In the genomic region with DNA sequence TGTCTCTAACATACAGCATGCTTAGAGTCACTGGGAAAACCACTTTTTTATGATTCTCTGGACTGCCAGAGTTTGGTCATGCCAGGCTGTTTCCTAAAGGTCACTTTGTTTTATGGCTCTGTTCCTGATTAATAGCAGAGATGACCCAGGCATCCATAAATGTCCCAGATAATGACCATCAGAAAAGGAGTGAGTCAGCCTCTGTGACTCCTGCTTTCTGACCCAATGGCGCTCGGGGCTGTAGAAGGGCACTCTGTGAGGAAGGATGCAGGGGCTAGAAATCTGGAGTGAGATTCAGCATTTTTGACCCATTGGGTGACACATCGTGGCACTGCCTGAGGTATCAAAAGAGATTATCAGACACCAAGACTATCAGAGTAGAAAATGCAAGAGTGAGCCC, we compare ENCODE assay signal across 22 mouse cellular contexts.
"Had no signal": no experiment of that assay in that cellular context is flagged by ENCODE, and none has a peak within 500 bp of the region (broad histone marks: within the 10 kb centered on the region; RNA-seq: fewer than 3 reads in every experiment).

No protein-coding gene starts in this region.

- DNase-seq: kidney, adult 8-10 months; kidney, postnatal 36 days; liver; lung, adult 18-20 months; lung, postnatal 14 days; lung, postnatal 4 days; right cerebral cortex, adult 18-20 months; right cerebral cortex, postnatal 14 days; right cerebral cortex, postnatal 4 days; thymus, adult 2 months; thymus, postnatal 14 days; thymus, postnatal 4 days had no signal

- ATAC-seq: liver, embryonic 12.5 days; midbrain, embryonic 15.5 days had no signal

- H3K4me2 ChIP-seq: limb, embryonic 13.5 days; liver, embryonic 12.5 days; liver, embryonic 15.5 days; midbrain, embryonic 12.5 days; midbrain, embryonic 15.5 days; neural tube, embryonic 12.5 days; neural tube, embryonic 15.5 days had no signal

- H3K27me3 ChIP-seq: limb, embryonic 13.5 days; liver, embryonic 15.5 days; midbrain, embryonic 12.5 days; midbrain, embryonic 15.5 days; neural tube, embryonic 12.5 days; neural tube, embryonic 15.5 days had no signal

- H3K4me3 ChIP-seq: limb, embryonic 10.5 days; limb, embryonic 13.5 days; liver, embryonic 12.5 days; liver, embryonic 15.5 days; midbrain, embryonic 12.5 days; midbrain, embryonic 15.5 days; neural tube, embryonic 12.5 days; neural tube, embryonic 15.5 days had no signal

- H3K36me3 ChIP-seq: limb, embryonic 10.5 days; limb, embryonic 13.5 days; liver, embryonic 12.5 days; liver, embryonic 15.5 days; midbrain, embryonic 12.5 days; midbrain, embryonic 15.5 days; neural tube, embryonic 12.5 days; neural tube, embryonic 15.5 days had no signal

- H3K4me1 ChIP-seq: limb, embryonic 13.5 days; liver, embryonic 12.5 days; liver, embryonic 15.5 days had no signal

- H3K27ac ChIP-seq: kidney, postnatal 0 days; limb, embryonic 10.5 days; limb, embryonic 13.5 days; liver, embryonic 12.5 days; liver, embryonic 15.5 days; midbrain, embryonic 12.5 days; midbrain, embryonic 15.5 days; neural tube, embryonic 12.5 days; neural tube, embryonic 15.5 days; stomach, postnatal 0 days had no signal

- H3K9me3 ChIP-seq: limb, embryonic 10.5 days; limb, embryonic 13.5 days; liver, embryonic 12.5 days; liver, embryonic 15.5 days; midbrain, embryonic 12.5 days; midbrain, embryonic 15.5 days; neural tube, embryonic 12.5 days; neural tube, embryonic 15.5 days had no signal

- H3K9ac ChIP-seq: limb, embryonic 13.5 days; liver, embryonic 12.5 days; liver, embryonic 15.5 days; midbrain, embryonic 12.5 days; midbrain, embryonic 15.5 days; neural tube, embryonic 12.5 days; neural tube, embryonic 15.5 days had no signal
